Mouse (Mus musculus): ENCODE measurements at regions not wholly inside any gene's neighbourhood (a gene's known extent, or its start where the extent isn't known, plus 50 kb on each side); places are given as distances from the start of the nearest gene placed in this dataset.

GRCm38 (mm10) chr3:40118551-40118950 lies 412.5 kb upstream of the Intu start:
- TF ChIP-seq CTCF (IDR thresholded peaks at IDR 0.05; ENCODE audit: control insufficient read depth, insufficient read depth, insufficient replicate concordance, low read depth, low read length) (no peak), POLR2A (IDR thresholded peaks at IDR 0.05; ENCODE audit: control insufficient read depth, low read depth, low read length) (no peak)

Measured in testis, adult 2 months (tissue).